Mouse (Mus musculus) heart, postnatal 0 days (tissue): ENCODE data around the gene Dnajc16. TPM values are rescaled to one million over a fixed set of nuclear protein-coding genes. Genes with fewer than 3 reads are reported as not detected.

Source experiments
- ATAC-seq: fragments of 200-750 bp; cut with Nextera tagmentation; 2 replicates; pipeline ENCODE4 v1.8.0; 2017; ENCODE audit warnings: low read depth, moderate number of reproducible peaks, moderate library complexity; ENCODE audit not compliant: insufficient read depth
- DNase-seq: peaks from one replicate; pipeline ENCODE4 v3.0.0-alpha.2; 2016; ENCODE audit warnings: low spot score
- H3K27ac ChIP-seq: fragments of 300-500 bp; sonication (generic); 2 replicates; pipeline ENCODE4 v1.5.1; 2014; ENCODE audit warnings: low read depth, mild to moderate bottlenecking
- H3K27me3 ChIP-seq: fragments of 300-500 bp; sonication (generic); 2 replicates; pipeline ENCODE4 v1.6.1; 2014; ENCODE audit warnings: low read length, mixed read lengths; ENCODE audit not compliant: control insufficient read depth, insufficient read depth
- H3K36me3 ChIP-seq: fragments of 300-500 bp; sonication (generic); replicated peaks from 2 replicates; pipeline ENCODE4 v1.6.1; 2014; ENCODE audit warnings: low read length, mixed read lengths; ENCODE audit not compliant: control insufficient read depth, insufficient read depth
- H3K4me1 ChIP-seq: fragments of 300-500 bp; sonication (generic); 2 replicates; pipeline ENCODE4 v1.6.1; 2014; ENCODE audit warnings: antibody characterized with exemption; ENCODE audit not compliant: control insufficient read depth, insufficient read depth
- H3K4me2 ChIP-seq: fragments of 300-500 bp; sonication (generic); 2 replicates; pipeline ENCODE4 v1.6.1; 2014; ENCODE audit warnings: low read depth, mild to moderate bottlenecking, low read length, moderate library complexity
- H3K4me3 ChIP-seq: fragments of 300-500 bp; sonication (generic); 2 replicates; pipeline ENCODE4 v1.5.1; 2014; ENCODE audit warnings: low read depth, low read length
- H3K9ac ChIP-seq: fragments of 300-500 bp; sonication (generic); replicated peaks from 2 replicates; pipeline ENCODE4 v1.6.1; 2014; ENCODE audit warnings: low read depth, low read length, mixed read lengths
- H3K9me3 ChIP-seq: fragments of 300-500 bp; sonication (generic); replicated peaks from 2 replicates; pipeline ENCODE4 v1.6.1; 2016; ENCODE audit warnings: low read length; ENCODE audit not compliant: control insufficient read depth
- CTCF ChIP-seq: IDR thresholded peaks from 2 replicates; pipeline ENCODE4 v1.5.1; 2016; ENCODE audit warnings: antibody characterized with exemption, control low read depth, low read depth
- EP300 ChIP-seq: IDR thresholded peaks from 2 replicates; pipeline ENCODE4 v1.6.1; 2016; ENCODE audit warnings: antibody characterized with exemption, low read depth
- WGBS: fragments of 180-500 bp; shearing (Covaris S2); extraction: QIAGEN DNeasy Blood & Tissue Kit; methylation state at CpG from one replicate; pipeline ENCODE4 v1.1.7; 2014; 5-methylcytosine and 5-hydroxymethylcytosine counted together
- polyA plus RNA-seq: library from polyadenylated mRNA; unstranded; fragments of >200 nt; fragmentation: Nextera tagmentation; extraction: Ambion mirVana; gene quantifications from 2 replicates; pipeline ENCODE4 v1.2.1, GENCODE M21; 2015
- total RNA-seq: library from RNA; depleted of rRNA; stranded (reverse); fragments of >200 nt; gene quantifications from 2 replicates; pipeline ENCODE4 v1.2.3, GENCODE M21; 2014; ENCODE audit warnings: low replicate concordance

The Dnajc16 gene
- total and polyA plus RNA-seq, 2 experiments from 2014 or later: 4.5 to 12.3 TPM

DNA sequence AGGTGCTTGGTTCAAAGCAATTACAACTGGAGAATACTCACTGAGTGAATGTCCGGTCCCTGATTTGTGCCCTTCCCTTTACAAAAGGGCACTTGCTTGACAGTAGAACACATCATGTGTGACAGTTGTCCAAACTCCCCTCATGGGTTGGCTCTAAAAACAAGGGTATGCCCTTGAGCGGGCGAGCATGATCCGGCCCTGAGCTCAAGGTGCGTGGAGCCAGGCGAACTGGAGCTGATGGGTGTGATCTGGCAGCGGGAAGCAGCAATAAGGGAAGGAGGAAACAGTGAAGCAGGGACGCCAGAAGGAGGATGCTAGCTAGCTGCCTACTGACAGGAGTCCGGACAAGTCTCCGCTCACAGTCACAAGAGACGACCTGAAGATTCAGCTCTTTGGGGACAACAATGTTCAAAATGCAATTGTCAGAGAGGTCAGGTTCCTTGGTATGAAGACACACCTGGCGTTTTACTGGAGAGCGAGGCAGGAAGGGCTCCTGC is 28.6 kb downstream of the Dnajc16 start:
- WGBS: 92% methylated on average over 13 of the region's 13 CpGs
- Histone ChIP-seq H3K27me3 (no peaks in the 10 kb centered on the region), H3K4me3 (no peak overlapping the region), H3K4me2 (no peak overlapping the region), H3K36me3 (peaks cover 46% of the 10 kb centered on the region), H3K27ac (no peak overlapping the region), H3K4me1 (peaks cover 11% of the 10 kb centered on the region; the same call in 1 of the 2 replicates), H3K9ac (no peak overlapping the region), H3K9me3 (no peaks in the 10 kb centered on the region)
- ATAC-seq (no peak), DNase-seq (no peak)
- TF ChIP-seq EP300 (no peak), CTCF (no peak)

DNA sequence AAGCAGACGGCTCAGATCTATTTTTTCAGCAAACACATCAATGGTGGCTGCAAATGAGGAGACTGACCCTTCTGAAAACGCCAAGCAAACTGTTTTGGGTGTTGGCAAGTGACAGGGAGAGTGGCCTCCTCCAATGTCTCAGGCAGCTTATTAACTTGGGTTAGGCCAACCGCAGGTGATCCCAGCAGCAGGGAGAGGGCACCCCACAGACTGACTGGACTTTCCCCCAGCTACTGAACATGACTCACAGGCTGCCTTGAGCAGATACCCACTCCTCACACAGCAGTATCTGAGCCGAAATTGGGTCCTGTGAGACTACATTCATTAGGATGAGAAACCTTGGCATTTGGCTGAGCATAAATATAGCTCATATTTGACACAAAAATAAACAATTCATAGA is 29.8 kb downstream of the Dnajc16 start:
- H3K4me3 ChIP-seq: no peak overlapping the region
- H3K9ac ChIP-seq: no peak overlapping the region
- ATAC-seq: no peak
- no peak for DNase-seq
- TF ChIP-seq EP300 (no peak), CTCF (no peak)
- WGBS: 78% methylated on average over 4 of the region's 4 CpGs
- H3K4me1 ChIP-seq: 0 out of 2 replicates have a peak, but pooled peaks cover under 1% of the 10 kb centered on the region
- H3K27me3 ChIP-seq: no peaks in the 10 kb centered on the region
- no peak overlapping the region for H3K27ac ChIP-seq
- H3K4me2 ChIP-seq: no peak overlapping the region
- H3K9me3 ChIP-seq: no peaks in the 10 kb centered on the region
- peaks cover 44% of the 10 kb centered on the region for H3K36me3 ChIP-seq

DNA sequence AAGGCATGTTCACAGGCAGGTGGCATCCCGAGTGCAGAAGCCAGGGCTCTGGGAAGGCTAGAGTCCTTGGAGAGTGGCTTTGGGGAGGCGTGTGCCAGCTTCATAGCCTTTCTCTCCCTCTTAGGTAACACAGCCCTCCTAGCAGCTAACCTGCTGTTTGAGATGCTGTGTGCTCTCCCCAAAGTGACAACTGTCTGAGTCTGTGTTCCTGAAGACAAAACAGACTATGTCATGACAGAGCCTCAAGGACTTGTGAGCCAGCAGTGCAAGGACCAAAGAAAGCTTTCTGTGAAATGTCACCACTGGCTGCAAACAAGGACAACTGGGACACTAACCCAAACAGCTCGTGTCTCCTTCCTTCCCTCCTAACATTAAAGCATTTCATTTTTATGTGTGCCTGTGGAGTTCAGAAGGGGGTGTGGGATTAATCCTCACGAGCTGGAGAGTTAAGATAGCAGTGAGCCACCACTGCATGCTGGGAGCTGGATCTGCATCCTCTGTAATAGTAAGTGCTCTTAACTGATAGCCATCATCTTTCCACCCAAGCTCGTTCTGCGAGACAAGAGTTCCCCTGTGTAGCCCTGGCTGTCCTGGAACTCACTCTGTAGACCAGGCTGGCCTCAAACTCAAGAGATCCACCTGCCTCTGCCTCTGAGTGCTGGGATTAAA is 31.7 kb downstream of the Dnajc16 start:
- no peak overlapping the region for H3K27ac ChIP-seq
- H3K27me3 ChIP-seq: no peaks in the 10 kb centered on the region
- no peak overlapping the region for H3K4me2 ChIP-seq
- ATAC-seq (no peak), DNase-seq (no peak)
- H3K9me3 ChIP-seq: no peaks in the 10 kb centered on the region
- no peaks in the 10 kb centered on the region for H3K4me1 ChIP-seq
- no peak overlapping the region for H3K4me3 ChIP-seq
- peaks cover 31% of the 10 kb centered on the region for H3K36me3 ChIP-seq
- WGBS: 40% methylated on average over 6 of the region's 6 CpGs
- no peak overlapping the region for H3K9ac ChIP-seq
- TF ChIP-seq EP300 (no peak), CTCF (no peak)

DNA sequence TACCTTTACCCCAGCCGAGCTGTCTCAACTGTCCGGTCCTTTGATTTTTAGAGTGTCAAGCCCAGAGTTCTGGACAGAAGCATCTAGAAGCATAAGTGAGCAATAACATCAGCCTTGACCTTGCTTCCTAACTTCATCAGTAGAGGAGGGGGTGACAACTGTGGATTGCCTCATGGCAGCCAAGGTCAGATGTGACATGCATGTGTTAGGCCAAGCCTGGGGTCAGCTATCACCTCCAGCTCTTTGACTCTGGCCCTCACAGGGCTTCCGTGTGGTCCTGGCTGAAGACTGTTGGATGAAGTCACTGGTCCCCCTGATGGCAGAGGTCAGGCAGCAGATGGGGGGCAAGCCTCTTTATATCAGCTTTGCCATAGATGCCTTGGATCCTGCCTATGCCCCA is 33.6 kb downstream of the Dnajc16 start:
- 90% methylated on average over 3 of the region's 3 CpGs for WGBS
- DNase-seq (no peak), ATAC-seq (no peak)
- no peak for TF ChIP-seq CTCF
- TF ChIP-seq EP300: no peak
- Histone ChIP-seq H3K4me1 (0 out of 2 replicates have a peak, but pooled peaks cover under 1% of the 10 kb centered on the region), H3K4me2 (no peak overlapping the region), H3K36me3 (peaks cover 12% of the 10 kb centered on the region), H3K9me3 (no peaks in the 10 kb centered on the region), H3K9ac (no peak overlapping the region), H3K27me3 (no peaks in the 10 kb centered on the region), H3K4me3 (no peak overlapping the region), H3K27ac (no peak overlapping the region)

DNA sequence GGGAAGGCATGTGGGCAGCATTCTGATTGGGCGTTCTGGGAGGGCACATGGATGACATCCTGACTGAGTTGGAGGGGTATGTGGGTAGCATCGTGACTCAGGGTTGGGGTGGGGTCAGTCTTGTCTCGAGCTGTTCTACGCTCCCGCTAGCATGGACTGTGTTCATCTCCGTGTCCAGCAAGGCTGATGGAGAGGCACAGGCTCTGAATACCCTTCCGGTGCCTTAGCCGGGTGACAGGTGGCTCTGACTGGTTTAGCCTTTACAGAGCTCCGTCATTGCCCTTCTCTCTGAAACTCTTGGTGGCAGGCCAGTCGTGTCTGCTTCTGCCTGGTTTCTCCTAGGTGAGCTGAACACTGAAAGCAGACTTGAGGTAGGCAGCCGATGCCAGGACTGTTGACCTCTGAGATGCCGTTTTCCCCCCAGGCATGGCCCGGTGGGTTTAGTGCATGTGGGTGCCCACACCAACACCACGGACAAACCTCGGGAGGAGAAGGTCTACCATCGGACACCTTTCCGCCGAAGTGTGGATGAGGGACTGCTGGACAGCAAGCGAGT is 35.3 kb downstream of the Dnajc16 start:
- no peak overlapping the region for H3K27ac ChIP-seq
- 87% methylated on average over 19 of the region's 19 CpGs for WGBS

More for the DNA sequence above, 35.3 kb downstream of the Dnajc16 start:
- no peaks in the 10 kb centered on the region for H3K36me3 ChIP-seq
- no peak overlapping the region for H3K9ac ChIP-seq
- no peak for ATAC-seq
- H3K9me3 ChIP-seq: no peaks in the 10 kb centered on the region
- peaks cover 5% of the 10 kb centered on the region; the same call in 1 of the 2 replicates for H3K4me1 ChIP-seq
- H3K4me2 ChIP-seq: no peak overlapping the region
- TF ChIP-seq CTCF (no peak), EP300 (no peak)
- no peaks in the 10 kb centered on the region for H3K27me3 ChIP-seq
- no peak for DNase-seq
- H3K4me3 ChIP-seq: no peak overlapping the region
